Mouse (Mus musculus) right cerebral cortex, postnatal 10 days (tissue): ENCODE measurements around the gene Capn11.
"Not testable (repeated sequence)": the region's sequence is repeated elsewhere in the genome, so short reads cannot be mapped to it uniquely, and the experiment has no call there.

ENCODE experiments used
- DNase-seq, 2 experiments: peaks; one replicate each; pipeline ENCODE4 v3.0.0; 2021; ENCODE audit warnings: low spot score in 2 of 2

Capn11 gene

DNA sequence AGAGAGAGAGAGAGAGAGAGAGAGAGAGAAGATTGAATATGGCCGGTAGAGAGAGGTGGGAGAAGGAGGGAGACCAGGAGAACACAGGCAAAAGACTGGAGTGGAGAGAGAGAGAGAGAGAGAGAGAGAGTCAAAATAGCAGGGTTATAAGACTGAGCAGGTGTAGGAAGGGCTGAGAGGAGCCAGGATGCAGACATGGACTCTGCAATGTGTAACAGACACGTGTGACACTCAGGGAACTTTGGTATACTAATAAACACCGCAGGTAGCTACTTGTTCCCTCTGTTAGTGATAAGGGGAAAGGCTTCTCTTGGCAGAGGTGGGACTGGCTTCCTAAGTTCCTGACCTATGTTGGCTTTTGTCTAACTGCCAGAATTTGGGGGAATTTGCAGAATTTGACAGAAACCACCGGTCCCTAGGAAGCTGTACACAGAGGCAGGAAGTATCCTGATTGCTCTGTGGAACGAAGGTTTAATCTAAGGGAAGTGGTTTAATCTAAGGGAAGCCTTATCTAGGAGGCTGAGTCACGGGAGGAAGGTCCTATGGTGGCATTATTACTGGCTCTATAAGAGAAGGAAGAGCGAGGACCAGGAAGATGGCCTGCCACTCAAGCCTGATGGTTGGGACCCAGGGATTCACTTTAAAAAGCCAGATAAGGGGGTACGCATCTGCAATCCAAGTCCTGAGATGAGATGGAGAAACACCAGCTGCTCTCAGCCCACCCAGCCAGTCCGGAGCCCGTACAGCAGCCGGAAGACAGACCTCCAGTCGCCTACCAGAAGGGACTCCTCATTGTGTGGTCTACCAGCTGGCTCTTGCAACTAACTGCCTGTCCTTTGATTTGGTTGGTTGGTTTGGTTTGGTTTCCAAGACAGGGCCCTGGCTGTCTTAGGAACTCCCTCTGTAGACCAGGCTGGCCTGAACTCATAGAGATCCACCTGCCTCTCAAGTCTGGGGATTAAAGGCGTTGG is 30.0 kb downstream of the Capn11 start:
- no peak for DNase-seq

- DNase-seq = no peak
Observed at GRCm38 (mm10) chr17:45628160-45628559, 31.0 kb downstream of the Capn11 start.

GRCm38 (mm10) chr17:45626577-45627134 is 32.5 kb downstream of the Capn11 start:
- peak; percentile 83 to 85 for DNase-seq

DNA sequence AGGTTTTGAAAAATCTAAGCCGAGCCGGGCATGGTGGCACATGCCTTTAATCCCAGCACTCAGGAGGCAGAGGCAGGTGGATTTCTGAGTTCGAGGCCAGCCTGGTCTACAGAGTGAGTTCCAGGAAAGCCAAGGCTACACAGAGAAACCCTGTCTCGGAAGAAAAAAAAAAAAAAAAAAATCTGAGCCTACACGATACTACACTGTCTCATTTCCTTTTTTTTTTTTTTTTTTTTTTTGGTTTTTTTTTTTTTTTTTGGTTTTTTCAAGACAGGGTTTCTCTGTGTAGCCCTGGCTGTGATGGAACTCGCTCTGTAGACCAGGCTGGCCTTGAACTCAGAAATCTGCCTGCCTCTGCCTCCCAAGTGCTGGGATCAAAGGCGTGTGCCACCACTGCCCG is 35.7 kb downstream of the Capn11 start:
- not testable (repeated sequence) for DNase-seq

- no peak for DNase-seq
Observed at GRCm38 (mm10) chr17:45619386-45620256, 39.5 kb downstream of the Capn11 start.

- no peak for DNase-seq
Observed at GRCm38 (mm10) chr17:45618941-45619385, 40.2 kb downstream of the Capn11 start.

DNA sequence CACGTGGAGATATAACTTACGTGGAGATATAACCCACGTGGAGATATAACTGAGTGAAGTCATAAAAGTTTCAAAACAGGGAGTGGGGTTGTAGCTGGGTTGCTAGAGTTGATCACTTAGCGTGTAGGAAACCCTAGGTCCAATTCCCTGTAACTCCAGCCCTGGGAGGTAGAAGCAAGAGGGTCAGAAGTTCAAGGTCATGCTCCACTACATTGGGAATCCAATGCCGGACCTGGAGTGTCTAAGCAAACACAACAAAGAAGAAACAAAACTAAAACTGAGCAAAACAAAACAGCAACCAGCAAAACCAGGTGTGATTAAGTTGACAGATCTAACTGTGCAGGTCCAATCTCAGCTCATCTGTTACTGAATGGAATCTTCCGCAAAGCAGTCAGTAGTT is 41.5 kb downstream of the Capn11 start:
- DNase-seq = no peak

GRCm38 (mm10) chr17:45616679-45617078 is 42.4 kb downstream of the Capn11 start:
- DNase-seq = no peak

GRCm38 (mm10) chr17:45616046-45616650 is 43.0 kb downstream of the Capn11 start:
- no peak for DNase-seq

DNA sequence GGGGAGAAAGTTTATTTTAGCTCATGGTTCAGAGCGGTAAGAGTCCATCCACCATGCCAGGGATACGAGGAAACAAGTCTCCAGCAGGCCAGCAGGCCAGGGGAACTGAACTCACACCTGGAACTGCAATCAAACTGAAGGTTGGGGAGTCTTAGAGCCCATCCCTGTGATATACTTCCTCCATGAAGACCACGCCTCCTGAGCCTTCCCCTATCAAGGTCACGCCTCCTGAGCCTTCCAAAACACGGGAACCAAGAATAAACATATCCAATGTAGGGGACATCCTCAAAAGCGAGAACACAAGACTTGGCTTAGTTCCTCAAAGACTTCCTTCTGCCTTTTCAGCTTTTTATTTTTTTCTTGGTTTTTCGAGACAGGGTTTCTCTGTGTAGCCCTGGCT is 46.2 kb downstream of the Capn11 start:
- DNase-seq = no peak

GRCm38 (mm10) chr17:45612008-45612407 is 47.1 kb downstream of the Capn11 start:
- no peak for DNase-seq

DNA sequence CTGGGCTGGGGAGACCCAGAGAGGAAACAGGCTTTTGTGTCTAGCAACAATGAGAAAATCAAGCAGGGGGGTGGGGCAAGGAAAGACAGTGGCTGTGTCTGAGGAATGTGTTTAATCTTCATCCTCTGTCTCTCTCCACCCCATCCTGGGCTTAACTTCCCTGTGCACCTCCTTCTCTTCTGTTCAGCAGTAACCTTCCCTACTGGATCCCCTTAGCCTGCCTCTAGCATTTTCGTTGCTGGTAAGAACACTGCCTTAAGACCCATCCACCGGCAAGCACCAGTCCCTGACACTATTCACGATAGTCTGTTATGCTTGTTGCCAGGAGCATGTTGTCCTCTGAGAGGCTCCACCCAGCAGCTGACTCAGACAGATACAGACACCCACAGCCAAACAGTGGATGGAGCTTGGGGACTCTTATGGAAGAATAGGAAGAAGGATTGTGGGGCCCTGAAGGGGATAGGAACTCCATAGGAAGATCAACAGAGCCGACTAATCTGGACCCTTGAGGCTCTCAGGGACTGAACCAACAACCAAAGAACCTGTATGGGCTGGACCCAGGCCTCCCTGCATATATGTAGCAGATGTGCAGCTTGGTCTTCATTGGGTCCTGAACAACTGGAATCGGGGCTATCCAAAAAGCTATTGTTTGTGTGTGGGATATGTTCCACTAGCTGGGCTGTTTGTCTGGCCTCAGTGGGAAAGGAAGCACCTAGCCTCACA is 48.8 kb downstream of the Capn11 start:
- no peak for DNase-seq

- no peak for DNase-seq
Observed at GRCm38 (mm10) chr17:45608396-45608795, 50.7 kb downstream of the Capn11 start.

DNA sequence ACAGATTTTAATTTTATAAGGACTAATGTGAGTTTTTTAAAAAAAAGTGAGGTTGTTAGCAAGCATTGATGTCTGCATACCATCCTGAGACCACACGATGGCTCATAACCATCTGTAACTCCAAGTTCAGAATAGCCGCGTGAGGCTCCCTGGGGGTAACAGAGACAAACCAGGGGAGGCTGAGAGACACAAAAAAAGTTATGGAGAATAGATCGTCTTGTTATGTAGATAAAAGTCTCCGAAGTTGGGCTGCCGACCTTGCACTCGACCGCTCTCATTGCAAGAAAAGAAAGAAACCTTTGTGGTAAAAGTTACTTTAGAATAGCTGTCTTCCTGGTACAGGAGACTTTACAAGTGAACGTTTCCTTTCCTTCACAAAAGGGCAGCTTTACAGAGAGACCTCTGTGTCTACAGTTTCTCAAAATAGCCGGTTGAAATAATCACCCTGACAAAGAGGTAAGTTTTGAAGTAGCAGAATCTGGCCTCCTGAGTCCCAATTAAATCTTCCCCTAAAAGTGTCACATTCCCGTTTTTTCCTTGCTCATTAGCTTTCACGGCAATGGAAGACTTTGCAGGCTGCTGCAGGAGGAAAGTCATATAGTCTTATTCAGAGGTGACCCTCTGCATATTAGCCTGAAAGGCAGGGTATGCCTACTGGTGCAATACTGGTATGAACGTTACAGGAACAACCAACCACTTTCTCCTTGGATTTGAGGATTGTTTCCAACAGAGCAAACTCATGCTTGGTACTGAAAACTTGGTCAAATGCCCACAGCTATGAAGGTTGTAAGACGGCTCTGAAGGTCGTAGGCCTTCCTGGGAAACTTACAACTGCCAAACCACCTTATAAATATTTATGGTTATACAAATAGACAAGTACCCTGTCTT is 51.9 kb downstream of the Capn11 start:
- DNase-seq = no peak

GRCm38 (mm10) chr17:45602984-45603383 is 56.1 kb downstream of the Capn11 start:
- DNase-seq = no peak

DNA sequence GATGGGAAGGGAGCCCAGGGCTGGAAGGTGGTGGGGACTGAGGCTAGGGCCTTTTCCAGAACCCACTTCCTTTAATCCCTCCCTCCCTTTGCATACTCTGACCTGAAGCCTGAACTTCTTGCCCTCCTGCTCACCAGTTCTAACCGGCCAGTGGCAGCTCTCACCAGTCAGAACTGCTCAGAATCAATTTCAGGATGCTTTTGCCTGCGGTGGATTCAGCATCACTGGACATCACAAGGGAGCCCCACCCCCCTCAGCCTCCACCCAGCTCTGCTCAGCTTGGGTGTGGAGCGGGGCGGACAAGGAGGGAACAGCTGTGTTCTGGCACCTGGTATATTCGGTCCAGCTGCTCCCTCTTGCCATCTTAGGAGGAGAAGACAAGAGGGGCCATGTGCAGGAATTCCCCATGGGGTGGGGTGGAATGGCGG is 57.2 kb downstream of the Capn11 start, which contains the start of gene Mymx:
TSS of gene Mymx (minus strand) at position 226 of the 428 bp plus-strand sequence.
- DNase-seq = no peak

DNA sequence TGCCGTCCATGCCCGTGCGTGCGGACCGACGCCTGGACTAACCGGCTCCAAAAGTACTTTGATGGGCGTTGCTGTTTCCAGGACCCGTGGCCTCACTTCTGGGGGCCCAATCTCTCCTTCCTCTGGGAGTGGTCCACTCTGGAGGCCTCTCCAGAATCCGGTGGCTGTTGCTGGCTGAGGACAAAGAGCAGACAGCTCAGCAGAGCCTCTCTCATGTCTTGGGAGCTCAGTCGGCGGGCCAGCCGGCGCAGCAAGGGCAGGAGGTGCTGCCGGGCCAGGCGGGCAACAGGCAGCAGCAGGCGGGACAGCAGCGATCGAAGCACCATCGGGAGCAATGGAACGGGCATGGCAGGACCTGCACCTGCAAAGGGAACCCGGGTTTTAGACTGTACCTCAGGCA is 57.8 kb downstream of the Capn11 start:
- DNase-seq = no peak

DNA sequence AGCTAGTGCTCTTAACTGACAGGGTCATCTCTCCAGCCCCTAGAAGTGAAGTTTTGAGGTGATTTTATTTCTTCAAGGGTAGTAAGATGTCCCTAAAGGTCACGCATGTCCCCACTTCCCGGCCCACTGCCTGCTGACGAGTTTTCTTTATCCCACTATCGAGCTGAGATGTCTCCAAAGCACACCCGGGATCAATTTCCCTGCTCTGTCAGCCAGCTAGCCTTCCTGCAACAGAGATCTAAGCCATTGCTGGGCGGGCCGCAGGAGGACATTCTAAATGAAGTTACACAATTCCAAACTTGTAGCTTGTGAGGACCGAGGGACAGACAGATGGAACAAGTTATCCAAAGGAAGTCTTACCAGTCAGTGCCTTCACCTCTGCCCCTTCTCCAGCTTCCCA is 58.9 kb downstream of the Capn11 start:
- DNase-seq = no peak

DNA sequence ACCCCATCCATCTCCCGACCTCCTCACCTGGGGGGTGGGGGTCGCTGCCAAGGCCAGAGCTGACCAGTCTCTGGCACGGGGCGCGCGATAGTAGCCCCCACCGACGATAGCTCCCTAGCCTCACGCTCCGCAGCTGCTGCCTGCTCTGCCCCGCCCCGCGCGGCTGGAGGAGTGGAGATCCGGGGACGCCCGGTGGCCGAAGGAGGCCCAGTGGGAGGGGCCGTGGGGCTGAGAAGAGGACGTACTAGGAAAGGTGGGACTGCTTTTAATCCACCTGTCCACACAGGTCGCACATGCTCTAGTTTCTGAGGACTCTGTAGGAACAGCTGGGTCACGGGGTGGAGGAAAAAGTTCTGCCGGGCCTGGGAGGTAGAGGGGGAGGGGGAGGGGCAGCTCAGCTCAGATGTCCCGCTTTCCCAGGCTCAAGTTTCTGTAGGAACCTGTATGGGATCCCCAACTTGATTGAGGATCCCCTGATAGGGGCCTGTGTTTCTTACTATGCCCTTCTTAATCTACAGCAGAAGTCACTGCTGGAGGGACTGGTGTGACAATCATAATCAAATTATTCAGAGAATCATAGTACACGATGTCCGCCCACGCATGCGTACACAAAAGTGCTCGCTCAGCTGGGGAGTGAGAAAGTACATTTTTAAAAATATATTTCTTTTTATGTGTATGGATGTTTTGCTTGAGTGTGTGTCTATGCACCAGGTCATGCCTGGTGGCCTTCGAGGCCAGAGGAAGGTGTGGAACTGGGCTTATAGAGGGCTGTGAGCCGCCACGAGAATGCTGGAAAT is 59.5 kb downstream of the Capn11 start, which contains the start of gene Slc29a1:
TSS of gene Slc29a1 (minus strand) at position 161 of the 797 bp plus-strand sequence.
- peak in 1 of 2 experiments; percentile 55 for DNase-seq
